Mouse (Mus musculus): Measurements from ENCODE around the gene Rpsa. TPM values are rescaled to one million over a fixed set of nuclear protein-coding genes. Genes with fewer than 3 reads are reported as not detected.
A peak's percentile ranks its signal among the peaks of the same experiment; 100 is the strongest.

Rpsa gene
- total and polyA plus RNA-seq, 2 experiments from 2014 or later, result 949 to 2,026 TPM

- Histone ChIP-seq H3K4me3 (ENCODE audit: low read depth, low read length) (no peak overlapping the region), H3K36me3 (ENCODE audit: insufficient read depth) (no peaks in the 10 kb centered on the region)
- 85% methylated on average over 18 of the region's 18 CpGs for WGBS
Measured at GRCm38 (mm10) chr9:120083158-120083894, 44.2 kb upstream of the Rpsa start.

GRCm38 (mm10) chr9:120084406-120084805 is 43.1 kb upstream of the Rpsa start:
- Histone ChIP-seq H3K4me3 (ENCODE audit: low read depth, low read length) (no peak overlapping the region), H3K27ac (ENCODE audit: low read depth, low read length) (no peak overlapping the region), H3K4me2 (ENCODE audit: low read depth) (no peak overlapping the region), H3K9ac (no peak overlapping the region), H3K4me1 (ENCODE audit: insufficient read depth) (no peaks in the 10 kb centered on the region), H3K9me3 (ENCODE audit: low read length) (no peaks in the 10 kb centered on the region), H3K36me3 (ENCODE audit: insufficient read depth) (no peaks in the 10 kb centered on the region), H3K27me3 (ENCODE audit: insufficient read depth, low read length) (no peaks in the 10 kb centered on the region)
- no peak for TF ChIP-seq CTCF (IDR thresholded peaks at IDR 0.05; ENCODE audit: low read depth)
- ATAC-seq, result no peak
- 85% methylated on average over 9 of the region's 9 CpGs for WGBS
- DNase-seq, result no peak

More at GRCm38 (mm10) chr9:120083158-120083894, 44.2 kb upstream of the Rpsa start:
- ATAC-seq, result no peak
- no peak for TF ChIP-seq CTCF (IDR thresholded peaks at IDR 0.05; ENCODE audit: low read depth)
- Histone ChIP-seq H3K4me1 (ENCODE audit: insufficient read depth) (no peaks in the 10 kb centered on the region), H3K9ac (no peak overlapping the region), H3K4me2 (ENCODE audit: low read depth) (no peak overlapping the region), H3K27me3 (ENCODE audit: insufficient read depth, low read length) (no peaks in the 10 kb centered on the region), H3K27ac (ENCODE audit: low read depth, low read length) (no peak overlapping the region), H3K9me3 (ENCODE audit: low read length) (no peaks in the 10 kb centered on the region)
- DNase-seq, result no peak

GRCm38 (mm10) chr9:120089125-120089524 is 38.4 kb upstream of the Rpsa start:
- Histone ChIP-seq H3K27ac (ENCODE audit: low read depth, low read length) (no peak overlapping the region), H3K4me3 (ENCODE audit: low read depth, low read length) (no peak overlapping the region), H3K27me3 (ENCODE audit: insufficient read depth, low read length) (no peaks in the 10 kb centered on the region), H3K4me2 (ENCODE audit: low read depth) (no peak overlapping the region), H3K36me3 (ENCODE audit: insufficient read depth) (no peaks in the 10 kb centered on the region), H3K9me3 (ENCODE audit: low read length) (no peaks in the 10 kb centered on the region), H3K9ac (no peak overlapping the region), H3K4me1 (ENCODE audit: insufficient read depth) (no peaks in the 10 kb centered on the region)
- no peak for ATAC-seq
- peak; percentile 21; the same call in 1 of the 2 replicates for TF ChIP-seq CTCF (IDR thresholded peaks at IDR 0.05; ENCODE audit: low read depth)
- no peak for DNase-seq
- 88% methylated on average over 7 of the region's 7 CpGs for WGBS

GRCm38 (mm10) chr9:120091086-120091485 is 36.4 kb upstream of the Rpsa start:
- H3K27ac ChIP-seq (ENCODE audit: low read depth, low read length), result no peak overlapping the region
- no peak for ATAC-seq
- no peak overlapping the region for H3K4me2 ChIP-seq (ENCODE audit: low read depth)
- no peak for DNase-seq
- WGBS, result 85% methylated on average over 10 of the region's 10 CpGs
- H3K9me3 ChIP-seq (ENCODE audit: low read length), result no peaks in the 10 kb centered on the region
- TF ChIP-seq CTCF (IDR thresholded peaks at IDR 0.05; ENCODE audit: low read depth), result no peak
- H3K4me1 ChIP-seq (ENCODE audit: insufficient read depth), result no peaks in the 10 kb centered on the region
- H3K36me3 ChIP-seq (ENCODE audit: insufficient read depth), result no peaks in the 10 kb centered on the region
- H3K27me3 ChIP-seq (ENCODE audit: insufficient read depth, low read length), result no peaks in the 10 kb centered on the region
- no peak overlapping the region for H3K9ac ChIP-seq
- H3K4me3 ChIP-seq (ENCODE audit: low read depth, low read length), result no peak overlapping the region

GRCm38 (mm10) chr9:120091696-120092238 is 35.7 kb upstream of the Rpsa start, which contains the start of gene Ccr8:
TSS of gene Ccr8 (plus strand) at chr9:120092114.
- Histone ChIP-seq H3K27ac (ENCODE audit: low read depth, low read length) (no peak within 1 kb of the TSS), H3K4me3 (ENCODE audit: low read depth, low read length) (no peak within 1 kb of the TSS), H3K9ac (no peak within 1 kb of the TSS), H3K36me3 (ENCODE audit: insufficient read depth) (no peaks in the 10 kb centered on the region), H3K4me2 (ENCODE audit: low read depth) (no peak within 1 kb of the TSS), H3K27me3 (ENCODE audit: insufficient read depth, low read length) (no peaks in the 10 kb centered on the region), H3K9me3 (ENCODE audit: low read length) (no peaks in the 10 kb centered on the region), H3K4me1 (ENCODE audit: insufficient read depth) (no peaks in the 10 kb centered on the region)
- WGBS, result 77% methylated on average over 5 of the region's 5 CpGs
- TF ChIP-seq CTCF (IDR thresholded peaks at IDR 0.05; ENCODE audit: low read depth), result no peak
- ATAC-seq (no peak), DNase-seq (no peak)

- Histone ChIP-seq H3K27ac (ENCODE audit: low read depth, low read length) (no peak overlapping the region), H3K4me2 (ENCODE audit: low read depth) (no peak overlapping the region), H3K4me1 (ENCODE audit: insufficient read depth) (no peaks in the 10 kb centered on the region), H3K4me3 (ENCODE audit: low read depth, low read length) (no peak overlapping the region), H3K9me3 (ENCODE audit: low read length) (no peaks in the 10 kb centered on the region), H3K36me3 (ENCODE audit: insufficient read depth) (no peaks in the 10 kb centered on the region), H3K27me3 (ENCODE audit: insufficient read depth, low read length) (no peaks in the 10 kb centered on the region), H3K9ac (no peak overlapping the region)
- DNase-seq (no peak), ATAC-seq (no peak)
- 92% methylated on average over 13 of the region's 13 CpGs for WGBS
- no peak for TF ChIP-seq CTCF (IDR thresholded peaks at IDR 0.05; ENCODE audit: low read depth)
Measured at GRCm38 (mm10) chr9:120093701-120094100, 33.8 kb upstream of the Rpsa start.

GRCm38 (mm10) chr9:120095886-120096285 is 31.6 kb upstream of the Rpsa start:
- no peaks in the 10 kb centered on the region for H3K36me3 ChIP-seq (ENCODE audit: insufficient read depth)
- H3K4me3 ChIP-seq (ENCODE audit: low read depth, low read length), result no peak overlapping the region
- H3K27me3 ChIP-seq (ENCODE audit: insufficient read depth, low read length), result no peaks in the 10 kb centered on the region; the same call in 1 of the 2 replicates
- TF ChIP-seq CTCF (IDR thresholded peaks at IDR 0.05; ENCODE audit: low read depth), result no peak
- H3K9me3 ChIP-seq (ENCODE audit: low read length), result no peaks in the 10 kb centered on the region
- no peak overlapping the region for H3K4me2 ChIP-seq (ENCODE audit: low read depth)
- no peak overlapping the region for H3K9ac ChIP-seq
- H3K27ac ChIP-seq (ENCODE audit: low read depth, low read length), result no peak overlapping the region
- H3K4me1 ChIP-seq (ENCODE audit: insufficient read depth), result no peaks in the 10 kb centered on the region
- DNase-seq (no peak), ATAC-seq (no peak)
- 77% methylated on average over 7 of the region's 7 CpGs for WGBS

All from forebrain, postnatal 0 days (tissue).